Mouse (Mus musculus): Measurements from ENCODE around the gene Birc7.

- TF ChIP-seq POLR2A (IDR thresholded peaks at IDR 0.05; ENCODE audit: extremely low read depth, insufficient read depth, low read length) (no peak), CTCF (IDR thresholded peaks at IDR 0.05; ENCODE audit: extremely low read depth, insufficient read depth, low read length) (no peak)
These were observed 13.0 kb downstream of the Birc7 start for GRCm38 (mm10) chr2:180941869-180942268.
